Mouse (Mus musculus) gastrocnemius, adult 8-10 months (tissue): Measurements from ENCODE around the gene Gm8947. TPM values are rescaled to one million over a fixed set of nuclear protein-coding genes. Genes with fewer than 3 reads are reported as not detected.
"Not testable (repeated sequence)": the region's sequence is repeated elsewhere in the genome, so short reads cannot be mapped to it uniquely, and the experiment has no call there.

ENCODE experiments used
- DNase-seq, 2 experiments: peaks; one replicate each; pipeline ENCODE4 v3.0.0; 2022; ENCODE audit warnings: low spot score in 2 of 2
- total RNA-seq, 4 experiments: library from RNA; stranded (reverse); gene quantifications; 2 replicates each; pipeline ENCODE4 v1.2.4; 2022

Gene Gm8947
- total RNA-seq, 4 experiments from 2014 or later: 0.24 TPM; not detected in 3

DNA sequence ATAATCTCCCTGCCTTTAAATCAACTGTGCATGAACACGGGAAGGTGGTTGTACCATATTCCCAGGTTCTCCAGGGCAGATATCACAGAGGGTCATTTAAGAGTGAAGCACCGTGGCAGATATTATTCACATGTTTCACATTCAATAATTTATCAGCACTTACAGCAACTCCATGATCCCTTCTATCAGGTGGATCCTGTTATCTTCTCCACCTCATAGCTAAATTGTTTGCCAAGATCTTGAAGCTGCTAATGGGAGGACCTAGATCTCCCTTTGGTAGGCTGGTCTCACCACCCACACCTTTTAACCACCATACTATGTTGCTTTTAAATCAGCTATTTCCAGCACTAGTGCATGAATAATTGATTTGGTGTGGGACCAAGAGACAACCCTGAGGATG is 12.0 kb upstream of the Gm8947 start:
- no peak for DNase-seq

GRCm38 (mm10) chr1:151182266-151182665 is 9.9 kb upstream of the Gm8947 start, which contains the start of gene Gm47985:
TSS of gene Gm47985 (plus strand) at chr1:151182537.
- DNase-seq: not testable (repeated sequence)

- DNase-seq: not testable (repeated sequence)
Observed at GRCm38 (mm10) chr1:151186186-151186585, 6.0 kb upstream of the Gm8947 start.

GRCm38 (mm10) chr1:151186879-151187424 is 5.2 kb upstream of the Gm8947 start:
- not testable (repeated sequence) for DNase-seq

- DNase-seq: no peak
Observed at GRCm38 (mm10) chr1:151188469-151188868, 3.7 kb upstream of the Gm8947 start.

- not testable (repeated sequence) for DNase-seq
Observed at GRCm38 (mm10) chr1:151192739-151193138, 563 bp downstream of the Gm8947 start.

GRCm38 (mm10) chr1:151195986-151196385 is 3.8 kb downstream of the Gm8947 start:
- not testable (repeated sequence) for DNase-seq

GRCm38 (mm10) chr1:151196690-151197089 is 4.5 kb downstream of the Gm8947 start:
- not testable (repeated sequence) for DNase-seq

GRCm38 (mm10) chr1:151198120-151198519 is 5.9 kb downstream of the Gm8947 start, which contains the start of gene Gm47995:
TSS of gene Gm47995 (plus strand) at chr1:151198448.
- DNase-seq: not testable (repeated sequence)

GRCm38 (mm10) chr1:151200620-151201019 is 8.4 kb downstream of the Gm8947 start:
- not testable (repeated sequence) for DNase-seq

DNA sequence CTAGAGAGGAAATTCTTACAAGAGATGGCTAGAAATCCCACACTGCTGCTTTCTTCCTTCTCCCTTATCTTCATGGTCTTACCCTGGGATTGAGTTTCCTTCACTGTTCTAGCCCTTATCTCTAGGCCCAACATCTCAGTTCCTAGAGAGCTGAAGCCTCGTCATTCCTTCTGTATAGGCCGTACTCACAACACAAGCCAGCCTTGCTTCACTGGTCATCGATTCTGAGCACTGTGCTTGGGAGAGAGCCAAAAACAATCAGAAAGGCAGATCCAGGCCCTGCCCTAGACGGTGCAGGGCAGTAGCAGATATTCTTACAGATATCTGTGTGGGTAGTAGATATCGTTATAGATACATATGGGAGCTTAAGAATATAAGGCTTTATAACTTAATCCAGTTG is 10.6 kb downstream of the Gm8947 start:
- DNase-seq: not testable (repeated sequence)

DNA sequence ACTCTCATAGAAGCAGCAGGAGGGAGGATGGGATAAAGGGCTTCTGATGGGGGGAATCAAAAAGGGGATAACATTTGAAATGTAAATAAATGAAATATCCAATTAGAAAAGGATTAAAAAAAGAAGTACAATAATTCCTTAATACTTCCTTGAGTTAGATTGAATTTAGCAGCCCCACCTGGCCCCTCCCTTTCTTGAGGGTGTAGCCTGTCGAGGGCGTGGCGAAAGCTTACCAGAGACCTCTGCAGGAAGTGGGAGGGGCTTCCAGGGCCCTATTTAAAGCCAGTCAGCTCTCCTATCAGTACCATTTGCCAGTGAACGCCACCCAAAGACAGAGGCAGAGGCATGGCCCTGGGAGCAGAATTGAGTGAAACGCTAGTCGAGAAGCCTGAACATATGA is 11.6 kb downstream of the Gm8947 start, which contains the start of gene 3110040M04Rik:
Gene 3110040M04Rik (plus strand): TSS at position 304 of the 400 bp plus-strand sequence.
- DNase-seq: not testable (repeated sequence)

GRCm38 (mm10) chr1:151208493-151208892 is 16.3 kb downstream of the Gm8947 start:
- not testable (repeated sequence) for DNase-seq

DNA sequence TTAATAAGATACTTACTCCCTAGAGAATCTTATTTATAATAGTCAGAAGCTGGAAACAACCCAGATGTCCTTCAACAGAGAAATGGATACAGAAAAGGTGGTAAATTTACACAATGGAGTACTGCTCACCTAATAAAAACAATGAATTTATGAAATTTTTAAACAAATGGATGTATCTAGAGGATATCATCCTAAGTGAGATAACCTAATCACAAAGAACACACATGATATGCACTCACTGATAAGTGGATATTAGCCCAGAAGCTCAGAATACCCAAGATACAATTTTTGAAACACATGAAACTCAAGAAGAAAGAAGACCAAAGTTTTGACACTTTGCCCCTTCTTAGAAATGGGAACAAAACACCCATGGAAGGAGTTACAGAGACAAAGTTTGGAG is 16.8 kb downstream of the Gm8947 start:
- not testable (repeated sequence) for DNase-seq

DNA sequence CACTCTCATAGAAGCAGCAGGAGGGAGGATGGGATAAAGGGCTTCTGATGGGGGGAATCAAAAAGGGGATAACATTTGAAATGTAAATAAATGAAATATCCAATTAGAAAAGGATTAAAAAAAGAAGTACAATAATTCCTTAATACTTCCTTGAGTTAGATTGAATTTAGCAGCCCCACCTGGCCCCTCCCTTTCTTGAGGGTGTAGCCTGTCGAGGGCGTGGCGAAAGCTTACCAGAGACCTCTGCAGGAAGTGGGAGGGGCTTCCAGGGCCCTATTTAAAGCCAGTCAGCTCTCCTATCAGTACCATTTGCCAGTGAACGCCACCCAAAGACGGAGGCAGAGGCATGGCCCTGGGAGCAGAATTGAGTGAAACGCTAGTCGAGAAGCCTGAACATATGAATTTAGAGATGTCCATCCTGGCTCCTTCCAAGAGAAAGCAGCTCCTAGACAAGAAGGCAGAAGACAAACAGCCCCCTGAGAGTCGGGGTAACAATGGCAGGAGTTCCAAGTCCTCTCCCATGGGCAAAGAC is 17.7 kb downstream of the Gm8947 start, which contains the start of gene Gm47996:
Gene Gm47996 (plus strand): TSS at position 308 of the 532 bp plus-strand sequence.
- not testable (repeated sequence) for DNase-seq

DNA sequence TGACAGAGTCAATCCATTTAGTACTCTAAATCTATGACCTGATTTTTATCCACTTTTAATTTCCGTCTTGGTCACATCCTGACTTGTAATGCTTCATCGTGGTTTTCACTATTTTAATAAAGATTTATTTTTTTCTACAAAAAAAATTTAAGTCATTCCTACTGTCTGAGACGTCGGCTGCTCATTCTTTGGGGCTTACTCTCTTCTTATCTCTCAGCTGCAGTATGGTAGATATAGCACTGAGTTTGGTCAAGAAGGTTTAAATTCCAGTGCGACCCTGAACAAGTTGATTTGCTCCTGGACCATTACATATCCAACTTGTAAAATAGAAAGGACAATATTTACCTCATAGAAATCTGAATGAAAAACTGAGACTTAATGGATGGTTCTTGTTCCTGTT is 19.5 kb downstream of the Gm8947 start:
- not testable (repeated sequence) for DNase-seq

GRCm38 (mm10) chr1:151214862-151215261 is 22.7 kb downstream of the Gm8947 start:
- no peak for DNase-seq

- no peak for DNase-seq
Observed at GRCm38 (mm10) chr1:151215985-151216384, 23.8 kb downstream of the Gm8947 start.

GRCm38 (mm10) chr1:151216417-151216816 is 24.2 kb downstream of the Gm8947 start:
- DNase-seq: no peak

- DNase-seq: no peak
Observed at GRCm38 (mm10) chr1:151219045-151219444, 26.9 kb downstream of the Gm8947 start.

DNA sequence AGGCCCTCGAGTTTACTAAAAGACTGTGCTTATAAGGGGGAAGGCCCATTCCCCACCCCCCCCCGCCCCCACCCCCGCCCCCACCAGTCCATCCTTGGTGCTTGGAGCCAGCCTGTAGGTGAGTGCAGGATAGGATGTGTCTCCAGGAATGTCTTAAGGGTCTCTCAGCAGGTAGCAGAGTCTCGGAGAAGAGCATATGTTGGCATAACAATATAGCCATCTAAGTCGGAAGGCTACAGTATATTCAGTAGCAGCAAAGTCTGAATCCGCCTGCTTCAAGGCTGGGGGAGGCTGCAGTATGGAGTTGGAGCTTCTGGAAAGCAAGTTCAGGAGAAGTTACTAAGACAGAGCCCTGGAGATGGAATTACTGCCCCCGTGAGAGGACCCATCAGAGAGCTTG is 27.9 kb downstream of the Gm8947 start:
- no peak for DNase-seq

- no peak for DNase-seq
Observed at GRCm38 (mm10) chr1:151222561-151223267, 30.5 kb downstream of the Gm8947 start.
